Mouse (Mus musculus): ENCODE results near the gene Smc4. TPM values are rescaled to one million over a fixed set of nuclear protein-coding genes. Genes with fewer than 3 reads are reported as not detected.

The Smc4 gene
- polyA plus RNA-seq, 1 experiment: 14.2 TPM

DNA sequence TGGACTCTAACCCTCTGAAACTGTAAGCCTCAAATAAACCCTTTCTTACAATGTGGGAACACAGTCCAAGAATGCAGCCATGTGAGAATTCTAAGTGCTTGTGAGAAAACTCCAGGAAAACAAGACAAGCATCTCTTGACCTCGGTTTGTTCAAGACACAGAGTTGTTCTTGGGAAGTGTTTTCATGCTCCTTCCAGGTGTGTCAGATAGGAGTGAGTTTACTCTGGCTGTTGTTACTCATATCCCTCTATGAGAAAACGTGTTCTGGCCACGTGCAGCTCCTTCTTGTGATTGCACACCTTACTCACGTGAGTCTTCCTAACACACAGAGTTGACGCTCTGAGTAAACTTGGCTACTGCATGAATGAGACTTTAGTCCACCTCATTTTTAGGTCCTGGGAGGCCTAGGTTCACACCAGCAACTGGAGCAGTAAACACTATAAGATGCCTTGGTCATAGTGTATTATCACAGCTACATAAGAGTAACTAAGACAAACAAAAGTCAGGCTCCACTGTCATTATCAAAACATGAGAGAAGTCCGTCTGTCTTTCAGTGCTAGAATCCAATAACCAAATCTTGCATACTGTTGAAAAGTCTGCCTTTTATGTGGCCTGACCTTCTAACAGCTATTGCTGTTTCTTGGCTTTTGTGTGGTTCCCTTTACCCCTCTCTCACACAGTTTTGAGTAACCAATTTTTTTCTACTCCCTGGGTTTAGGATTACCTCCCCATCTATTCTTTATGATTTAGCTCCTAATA is 37.8 kb upstream of the Smc4 start:
- TF ChIP-seq E2F4 (IDR thresholded peaks at IDR 0.05; ENCODE audit: insufficient read depth) (no peak), TCF3 (IDR thresholded peaks at IDR 0.05; ENCODE audit: insufficient read length, low read depth) (no peak), CEBPB (IDR thresholded peaks at IDR 0.05; ENCODE audit: insufficient read depth, poor library complexity, severe bottlenecking) (no peak), TCF12 (IDR thresholded peaks at IDR 0.05; ENCODE audit: insufficient read depth, poor library complexity, severe bottlenecking) (no peak), USF1 (IDR thresholded peaks at IDR 0.05; ENCODE audit: low read depth) (no peak), POLR2A (IDR thresholded peaks at IDR 0.05; ENCODE audit: insufficient read length, low read depth) (no peak), REST (IDR thresholded peaks at IDR 0.05; ENCODE audit: insufficient read depth, insufficient read length) (no peak), MYOG (IDR thresholded peaks at IDR 0.05; ENCODE audit: control insufficient read depth in 1 of 3, insufficient read depth in 1 of 3, insufficient read length in 2 of 3, low read depth in 2 of 3) (no peak), MAX (IDR thresholded peaks at IDR 0.05; ENCODE audit: low read depth) (no peak), SRF (IDR thresholded peaks at IDR 0.05; ENCODE audit: control insufficient read depth, insufficient read length, low read depth) (no peak), MYOD1 (IDR thresholded peaks at IDR 0.05; ENCODE audit: control insufficient read depth in 1 of 3, insufficient read length in 2 of 3, low read depth in 2 of 3) (no peak), POLR2AphosphoS2 (IDR thresholded peaks at IDR 0.05; ENCODE audit: insufficient read length, low read depth) (no peak)
- Histone ChIP-seq H3ac (ENCODE audit: control insufficient read depth, insufficient read length) (no peak overlapping the region), H3K79me2 (ENCODE audit: control insufficient read depth, insufficient read depth) (no peaks in the 10 kb centered on the region), H3K36me3 (ENCODE audit: control insufficient read depth, insufficient read depth) (peaks cover 6% of the 10 kb centered on the region), H3K27me3 (ENCODE audit: control insufficient read depth, insufficient read depth, insufficient read length) (no peaks in the 10 kb centered on the region), H3K4me2 (ENCODE audit: low read depth) (no peak overlapping the region), H3K4me3 (no peak overlapping the region)

DNA sequence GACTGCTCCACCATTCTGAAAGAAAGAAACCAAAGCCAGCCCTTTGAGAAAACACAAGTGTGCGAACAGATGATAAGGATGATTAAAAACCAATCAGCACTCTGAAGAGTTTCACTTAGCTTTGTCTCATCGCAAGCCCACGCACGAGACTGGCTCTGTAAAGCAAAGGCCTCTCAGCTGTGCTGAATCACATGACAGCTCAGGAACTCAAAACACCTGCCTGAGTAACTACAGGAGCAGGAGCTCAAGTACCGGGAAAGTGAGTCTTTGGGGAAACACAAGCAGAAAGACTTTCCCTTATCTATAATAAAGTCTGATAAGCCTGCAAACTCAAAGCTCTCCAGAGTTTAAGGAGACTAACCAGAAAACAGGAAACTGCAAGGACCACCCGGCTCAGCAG is 37.1 kb upstream of the Smc4 start:
- H3K36me3 ChIP-seq (ENCODE audit: control insufficient read depth, insufficient read depth): peaks cover under 1% of the 10 kb centered on the region

DNA sequence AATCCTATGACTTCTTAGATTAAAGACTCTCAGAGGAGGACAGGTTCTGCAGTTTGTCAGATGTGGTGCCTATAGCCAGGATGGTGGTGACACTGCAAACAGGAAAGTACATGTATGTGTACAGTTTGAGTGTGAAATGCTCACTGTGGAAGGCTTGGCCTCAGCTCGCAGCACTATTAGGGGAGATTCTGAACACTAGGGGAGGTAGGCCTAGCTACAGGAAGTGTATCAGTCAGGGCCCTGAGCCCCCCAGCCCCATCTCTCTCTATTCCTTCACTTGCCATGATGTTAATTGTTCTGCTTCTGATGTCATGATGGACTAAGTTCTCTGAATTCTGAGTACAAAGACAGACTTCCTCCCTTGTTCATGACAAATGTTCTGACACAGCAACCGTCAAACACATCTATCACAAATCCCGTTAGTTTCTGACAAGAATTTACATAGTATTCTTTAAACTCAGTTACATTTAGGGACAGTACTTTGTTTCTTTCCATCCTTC is 35.4 kb upstream of the Smc4 start:
- Histone ChIP-seq H3K36me3 (ENCODE audit: control insufficient read depth, insufficient read depth) (no peaks in the 10 kb centered on the region), H3K27me3 (ENCODE audit: control insufficient read depth, insufficient read depth, insufficient read length) (no peaks in the 10 kb centered on the region), H3K4me3 (no peak overlapping the region), H3ac (ENCODE audit: control insufficient read depth, insufficient read length) (no peak overlapping the region), H3K79me2 (ENCODE audit: control insufficient read depth, insufficient read depth) (no peaks in the 10 kb centered on the region), H3K4me2 (ENCODE audit: low read depth) (no peak overlapping the region)
- no peak for TF ChIP-seq E2F4 (IDR thresholded peaks at IDR 0.05; ENCODE audit: insufficient read depth)
- TF ChIP-seq SRF (IDR thresholded peaks at IDR 0.05; ENCODE audit: control insufficient read depth, insufficient read length, low read depth): no peak
- no peak for TF ChIP-seq REST (IDR thresholded peaks at IDR 0.05; ENCODE audit: insufficient read depth, insufficient read length)
- TF ChIP-seq MAX (IDR thresholded peaks at IDR 0.05; ENCODE audit: low read depth): no peak
- no peak for TF ChIP-seq MYOD1 (IDR thresholded peaks at IDR 0.05; ENCODE audit: control insufficient read depth in 1 of 3, insufficient read length in 2 of 3, low read depth in 2 of 3)
- TF ChIP-seq TCF3 (IDR thresholded peaks at IDR 0.05; ENCODE audit: insufficient read length, low read depth): no peak
- no peak for TF ChIP-seq CEBPB (IDR thresholded peaks at IDR 0.05; ENCODE audit: insufficient read depth, poor library complexity, severe bottlenecking)
- no peak for TF ChIP-seq MYOG (IDR thresholded peaks at IDR 0.05; ENCODE audit: control insufficient read depth in 1 of 3, insufficient read depth in 1 of 3, insufficient read length in 2 of 3, low read depth in 2 of 3)
- no peak for TF ChIP-seq POLR2A (IDR thresholded peaks at IDR 0.05; ENCODE audit: insufficient read length, low read depth)
- TF ChIP-seq USF1 (IDR thresholded peaks at IDR 0.05; ENCODE audit: low read depth): no peak
- no peak for TF ChIP-seq TCF12 (IDR thresholded peaks at IDR 0.05; ENCODE audit: insufficient read depth, poor library complexity, severe bottlenecking)
- no peak for TF ChIP-seq POLR2AphosphoS2 (IDR thresholded peaks at IDR 0.05; ENCODE audit: insufficient read length, low read depth)

More for the DNA sequence above, 37.1 kb upstream of the Smc4 start:
- no peaks in the 10 kb centered on the region for H3K27me3 ChIP-seq (ENCODE audit: control insufficient read depth, insufficient read depth, insufficient read length)
- TF ChIP-seq MAX (IDR thresholded peaks at IDR 0.05; ENCODE audit: low read depth) (no peak), MYOG (IDR thresholded peaks at IDR 0.05; ENCODE audit: control insufficient read depth in 1 of 3, insufficient read depth in 1 of 3, insufficient read length in 2 of 3, low read depth in 2 of 3) (no peak), USF1 (IDR thresholded peaks at IDR 0.05; ENCODE audit: low read depth) (no peak), TCF12 (IDR thresholded peaks at IDR 0.05; ENCODE audit: insufficient read depth, poor library complexity, severe bottlenecking) (no peak), REST (IDR thresholded peaks at IDR 0.05; ENCODE audit: insufficient read depth, insufficient read length) (no peak), POLR2AphosphoS2 (IDR thresholded peaks at IDR 0.05; ENCODE audit: insufficient read length, low read depth) (no peak), MYOD1 (IDR thresholded peaks at IDR 0.05; ENCODE audit: control insufficient read depth in 1 of 3, insufficient read length in 2 of 3, low read depth in 2 of 3) (no peak), CEBPB (IDR thresholded peaks at IDR 0.05; ENCODE audit: insufficient read depth, poor library complexity, severe bottlenecking) (no peak), TCF3 (IDR thresholded peaks at IDR 0.05; ENCODE audit: insufficient read length, low read depth) (no peak), SRF (IDR thresholded peaks at IDR 0.05; ENCODE audit: control insufficient read depth, insufficient read length, low read depth) (no peak), POLR2A (IDR thresholded peaks at IDR 0.05; ENCODE audit: insufficient read length, low read depth) (no peak), E2F4 (IDR thresholded peaks at IDR 0.05; ENCODE audit: insufficient read depth) (no peak)
- no peak overlapping the region for H3K4me2 ChIP-seq (ENCODE audit: low read depth)
- no peak overlapping the region for H3K4me3 ChIP-seq
- H3K79me2 ChIP-seq (ENCODE audit: control insufficient read depth, insufficient read depth): no peaks in the 10 kb centered on the region
- no peak overlapping the region for H3ac ChIP-seq (ENCODE audit: control insufficient read depth, insufficient read length)

GRCm38 (mm10) chr3:68973574-68973973 is 31.0 kb upstream of the Smc4 start:
- TF ChIP-seq MYOG (IDR thresholded peaks at IDR 0.05; ENCODE audit: control insufficient read depth in 1 of 3, insufficient read depth in 1 of 3, insufficient read length in 2 of 3, low read depth in 2 of 3) (no peak), USF1 (IDR thresholded peaks at IDR 0.05; ENCODE audit: low read depth) (no peak), POLR2AphosphoS2 (IDR thresholded peaks at IDR 0.05; ENCODE audit: insufficient read length, low read depth) (no peak), REST (IDR thresholded peaks at IDR 0.05; ENCODE audit: insufficient read depth, insufficient read length) (no peak), MYOD1 (IDR thresholded peaks at IDR 0.05; ENCODE audit: control insufficient read depth in 1 of 3, insufficient read length in 2 of 3, low read depth in 2 of 3) (no peak), SRF (IDR thresholded peaks at IDR 0.05; ENCODE audit: control insufficient read depth, insufficient read length, low read depth) (no peak), E2F4 (IDR thresholded peaks at IDR 0.05; ENCODE audit: insufficient read depth) (no peak), TCF3 (IDR thresholded peaks at IDR 0.05; ENCODE audit: insufficient read length, low read depth) (no peak), TCF12 (IDR thresholded peaks at IDR 0.05; ENCODE audit: insufficient read depth, poor library complexity, severe bottlenecking) (no peak), CEBPB (IDR thresholded peaks at IDR 0.05; ENCODE audit: insufficient read depth, poor library complexity, severe bottlenecking) (no peak), MAX (IDR thresholded peaks at IDR 0.05; ENCODE audit: low read depth) (no peak), POLR2A (IDR thresholded peaks at IDR 0.05; ENCODE audit: insufficient read length, low read depth) (no peak)
- Histone ChIP-seq H3K4me2 (ENCODE audit: low read depth) (no peak overlapping the region), H3ac (ENCODE audit: control insufficient read depth, insufficient read length) (no peak overlapping the region), H3K36me3 (ENCODE audit: control insufficient read depth, insufficient read depth) (no peaks in the 10 kb centered on the region), H3K79me2 (ENCODE audit: control insufficient read depth, insufficient read depth) (no peaks in the 10 kb centered on the region), H3K4me3 (no peak overlapping the region), H3K27me3 (ENCODE audit: control insufficient read depth, insufficient read depth, insufficient read length) (no peaks in the 10 kb centered on the region)
